Mouse (Mus musculus) T-helper 1 cell (primary cell): ENCODE results near the gene Irgq.
"Not testable (repeated sequence)": the region's sequence is repeated elsewhere in the genome, so short reads cannot be mapped to it uniquely, and the experiment has no call there.

ENCODE experiments used
- in situ Hi-C: fragments of 300-600 bp; cut with MboI, MseI; formaldehyde crosslinking; loops from one replicate; pipeline ENCODE4 v1.15.1; 2025; ENCODE audit warnings: high pct_unique_total_duplicates

The Irgq gene

DNA sequence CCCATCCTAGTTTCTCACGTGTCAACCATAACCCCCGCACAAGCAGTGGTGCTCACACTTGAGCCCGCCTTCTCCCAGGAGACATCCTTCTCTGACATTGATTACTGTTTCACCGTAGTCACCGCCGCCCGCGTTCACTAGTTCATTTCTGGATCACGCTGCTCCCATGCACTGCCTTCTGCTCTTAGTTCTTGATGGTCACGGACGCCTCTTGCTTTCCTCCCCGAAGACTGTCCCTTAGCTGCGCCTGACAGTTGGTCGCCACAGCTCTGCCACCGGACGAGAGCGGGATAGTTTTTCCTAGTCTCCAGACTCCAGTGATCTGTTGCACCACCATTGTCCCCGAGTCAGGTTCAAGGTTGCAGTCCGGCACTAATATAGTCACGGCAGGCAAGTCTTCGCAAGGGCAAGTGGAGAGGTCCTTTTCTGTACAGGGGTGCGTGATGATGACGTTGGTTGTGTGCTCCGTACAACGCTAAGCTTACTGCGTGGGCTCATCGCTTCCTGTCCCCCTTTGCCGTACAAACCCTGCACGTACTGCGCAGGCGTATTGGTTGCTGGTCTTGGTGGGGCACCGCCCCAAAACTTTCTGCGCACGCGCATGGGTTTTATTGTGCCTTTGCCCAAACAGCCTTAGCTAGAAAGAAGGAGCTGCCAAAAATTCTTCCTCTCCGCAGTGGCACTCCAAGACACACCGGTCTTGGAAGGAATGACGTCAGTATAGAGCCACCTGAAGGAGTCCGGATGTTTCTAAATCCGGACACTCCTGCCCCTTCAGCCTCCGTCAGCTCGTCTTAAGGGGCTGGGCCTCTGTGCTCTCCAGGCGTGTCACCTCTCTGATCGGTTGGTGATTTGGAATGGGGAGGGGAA lies at the start of gene Irgq:
Irgq (plus strand) TSS at position 628 of the 870 bp plus-strand sequence.
- in situ Hi-C loops = no loop called here

DNA sequence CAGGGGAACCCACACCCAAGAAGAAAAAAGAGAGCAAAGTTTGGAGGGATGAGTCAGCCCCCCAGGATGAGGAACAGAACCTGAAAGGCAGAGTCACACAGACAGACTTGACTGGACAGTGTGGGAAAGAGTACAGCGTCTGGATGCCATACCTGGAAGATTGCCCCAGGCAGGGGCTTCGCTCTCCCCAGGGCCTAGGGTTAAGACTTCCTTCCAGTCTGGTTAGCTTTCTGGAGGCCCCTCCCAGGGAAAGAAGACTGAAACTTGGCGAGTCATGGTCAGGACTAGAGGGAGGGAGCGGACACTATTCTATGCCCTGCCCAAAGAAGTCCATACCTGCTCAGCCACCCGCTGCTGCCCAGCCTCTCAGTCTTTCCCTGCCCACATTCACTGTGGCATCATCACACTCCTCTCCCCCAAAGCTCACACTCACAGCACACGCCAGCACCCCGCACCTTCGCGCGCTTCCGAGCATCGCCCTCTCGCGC lies 49.5 kb upstream of the Irgq start:
- in situ Hi-C loops = no loop called here

DNA sequence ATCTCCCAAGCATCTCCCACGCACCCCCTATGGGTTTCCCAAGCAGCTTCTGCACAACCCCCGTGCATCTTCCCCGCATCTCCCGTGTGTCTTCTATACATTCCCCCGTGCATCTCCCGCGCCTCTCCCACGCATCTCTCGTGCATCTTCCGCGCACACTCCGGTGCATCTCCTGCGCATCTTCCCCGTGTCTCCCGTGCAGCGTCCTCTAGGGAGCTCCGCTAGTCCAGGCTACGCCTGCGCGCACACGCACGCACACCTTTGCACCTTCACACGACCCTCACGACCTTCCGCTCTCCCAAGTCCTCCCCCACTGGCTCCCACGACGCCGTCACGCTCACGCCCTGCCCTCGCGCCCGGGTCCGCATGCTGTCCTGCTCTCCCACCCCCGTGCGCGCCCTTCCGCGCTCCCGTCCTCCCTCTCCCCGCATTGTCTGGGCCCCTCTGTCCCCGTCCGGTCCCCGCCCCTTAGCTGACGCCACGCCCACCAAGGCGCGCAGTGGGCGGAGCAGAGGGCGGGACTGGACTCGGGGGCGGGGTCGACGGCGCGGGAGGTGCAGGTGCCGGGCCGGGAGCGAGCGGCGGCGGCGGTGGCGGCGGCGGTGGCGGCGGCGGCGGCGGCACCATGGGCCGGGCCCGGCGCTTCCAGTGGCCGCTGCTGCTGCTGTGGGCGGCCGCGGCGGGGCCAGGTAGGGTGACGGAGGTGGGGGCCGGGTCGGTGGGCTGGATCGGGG lies 48.8 kb upstream of the Irgq start, which contains the start of gene Cadm4:
Cadm4 (plus strand) TSS at position 550 of the 734 bp plus-strand sequence.
- in situ Hi-C loops = no loop called here

DNA sequence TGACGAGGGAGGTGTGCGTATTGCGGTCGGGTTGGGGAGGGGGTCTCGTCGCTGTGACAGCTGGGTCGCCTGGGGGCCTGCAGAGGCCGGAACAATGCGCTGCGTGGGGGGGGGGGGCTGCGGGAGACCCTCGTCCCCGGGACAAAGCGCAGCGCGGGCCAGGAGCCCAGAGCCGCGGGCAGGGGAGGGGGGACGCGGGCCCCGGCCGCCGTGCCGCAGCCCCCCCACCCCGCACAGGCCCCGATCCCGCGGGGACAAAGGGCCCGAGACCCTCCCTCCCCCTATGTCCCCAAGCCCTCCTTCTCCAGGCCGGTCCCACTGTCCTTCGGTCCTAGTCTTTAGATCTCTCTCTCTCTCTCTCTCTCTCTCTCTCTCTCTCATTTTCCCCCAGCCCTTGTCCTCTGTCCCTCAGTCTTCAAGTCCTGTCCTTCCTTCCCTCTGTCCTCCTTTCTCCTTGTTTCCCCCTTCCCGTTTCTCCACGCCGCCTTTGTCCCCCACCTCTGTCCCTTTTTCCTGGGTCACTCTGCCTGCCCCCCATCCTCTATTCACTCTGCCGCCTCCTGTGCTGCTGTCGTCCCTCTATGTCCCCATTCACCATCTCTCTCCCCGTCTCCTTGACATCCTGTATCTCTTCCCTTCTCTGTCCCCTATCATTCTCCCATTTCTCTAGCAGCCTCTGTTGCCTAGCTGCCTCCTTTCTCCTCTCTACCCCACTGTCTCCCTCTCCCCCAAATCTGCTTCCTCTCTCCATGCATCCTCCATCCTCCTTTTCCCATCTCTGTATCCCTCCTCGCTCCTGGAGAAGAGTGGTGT lies 48.1 kb upstream of the Irgq start:
- in situ Hi-C loops = no loop called here

DNA sequence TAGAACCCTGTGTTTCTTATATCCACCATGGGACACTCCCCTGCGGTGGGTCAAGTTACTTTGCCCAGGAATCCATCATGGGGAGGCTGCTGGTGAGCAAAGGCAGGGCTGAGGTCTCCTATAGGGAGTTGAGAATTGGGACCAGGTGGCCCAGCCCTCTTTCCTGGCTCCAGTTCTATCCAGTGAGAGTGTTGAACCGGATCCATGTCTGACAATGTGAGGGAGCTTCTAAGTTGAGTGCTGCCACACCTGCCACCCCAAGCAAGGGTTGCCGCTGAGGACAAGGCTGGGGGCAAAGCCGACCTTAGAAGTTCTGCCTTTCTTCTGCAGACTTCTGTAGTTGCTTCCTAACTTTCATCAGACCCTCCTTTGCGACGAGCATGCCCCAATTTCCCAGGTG lies 47.2 kb upstream of the Irgq start:
- in situ Hi-C loops = not testable (repeated sequence)

DNA sequence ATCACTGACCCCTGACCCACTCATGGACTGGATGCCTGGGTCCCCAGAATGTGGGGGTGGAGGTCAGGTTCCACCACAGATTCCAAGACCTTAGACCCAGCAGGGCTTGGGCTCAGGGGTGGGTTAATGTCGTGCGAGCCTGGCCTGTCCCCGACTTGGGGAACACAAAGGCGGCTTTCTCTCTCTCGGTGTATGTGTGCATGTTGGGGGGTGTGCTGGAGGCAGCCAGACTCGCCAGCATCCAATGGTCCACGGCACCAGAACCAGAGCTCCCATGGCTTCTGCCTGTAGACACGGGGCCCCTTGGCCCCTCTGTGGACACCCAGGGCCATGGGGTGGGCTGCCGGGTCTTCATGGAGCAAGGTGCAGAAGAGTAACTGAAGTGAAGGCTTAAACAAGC lies 45.0 kb upstream of the Irgq start:
- in situ Hi-C loops = no loop called here

DNA sequence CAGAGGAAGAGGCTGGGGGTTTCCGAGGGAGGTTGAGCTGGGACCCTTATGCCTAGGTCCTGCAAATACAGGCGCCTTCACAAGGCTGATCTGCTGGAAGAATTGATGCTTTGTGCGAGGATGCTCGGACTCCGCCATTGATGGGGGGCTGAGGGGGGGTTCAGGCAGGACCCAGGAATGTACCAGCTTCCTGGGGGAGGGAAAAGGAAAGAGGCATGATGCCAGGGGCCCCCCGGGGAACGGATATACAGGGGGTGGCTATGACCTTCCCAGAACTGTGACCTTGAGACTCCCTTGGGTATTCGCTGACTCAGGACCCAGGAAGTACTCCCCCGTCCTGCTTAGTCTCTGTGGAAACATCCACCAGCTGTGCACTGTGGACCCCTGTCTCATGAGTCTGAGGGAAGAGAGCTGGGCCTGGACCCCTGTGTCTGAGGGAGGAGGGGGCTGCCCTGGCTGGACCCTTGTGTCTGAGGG lies 43.8 kb upstream of the Irgq start:
- in situ Hi-C loops = no loop called here

DNA sequence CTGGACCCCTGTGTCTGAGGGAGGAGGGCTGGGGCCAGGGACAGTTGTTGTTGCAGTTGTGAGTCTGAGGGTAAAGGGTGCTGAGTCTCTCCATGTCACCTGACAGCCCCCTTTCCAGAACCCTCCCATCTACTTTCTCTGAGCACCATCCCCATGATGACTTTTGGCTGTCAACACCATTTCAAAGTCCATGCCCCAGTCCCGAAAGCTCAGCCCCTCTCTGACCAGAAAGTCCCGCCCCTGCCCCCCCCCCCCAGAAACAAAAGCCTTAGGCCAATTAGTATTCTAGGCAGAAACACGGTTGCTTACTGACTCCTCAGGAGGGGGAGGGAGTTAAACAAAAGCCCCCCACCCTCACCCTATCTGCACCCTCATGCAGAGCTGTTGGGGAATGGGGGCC lies 43.1 kb upstream of the Irgq start:
- in situ Hi-C loops = no loop called here

DNA sequence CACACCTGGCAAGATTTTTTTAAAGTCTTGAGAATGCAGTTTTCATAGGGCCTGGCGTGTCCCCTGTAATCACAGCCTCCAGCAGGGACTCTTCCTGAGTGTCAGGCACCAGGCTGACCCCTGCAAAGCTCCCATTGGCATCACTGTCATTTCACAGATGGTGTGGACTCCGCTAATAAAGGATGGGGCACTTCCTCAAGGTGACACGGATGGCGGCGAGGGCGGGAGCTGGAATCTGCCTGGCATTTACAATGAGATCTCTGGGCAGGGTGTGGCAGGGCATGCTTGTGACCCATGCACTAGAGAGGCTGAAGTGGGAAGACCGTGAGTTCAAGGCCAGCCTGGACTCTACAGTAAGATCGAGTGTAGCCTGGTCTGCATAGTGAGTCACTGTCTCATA lies 42.2 kb upstream of the Irgq start:
- in situ Hi-C loops = no loop called here

DNA sequence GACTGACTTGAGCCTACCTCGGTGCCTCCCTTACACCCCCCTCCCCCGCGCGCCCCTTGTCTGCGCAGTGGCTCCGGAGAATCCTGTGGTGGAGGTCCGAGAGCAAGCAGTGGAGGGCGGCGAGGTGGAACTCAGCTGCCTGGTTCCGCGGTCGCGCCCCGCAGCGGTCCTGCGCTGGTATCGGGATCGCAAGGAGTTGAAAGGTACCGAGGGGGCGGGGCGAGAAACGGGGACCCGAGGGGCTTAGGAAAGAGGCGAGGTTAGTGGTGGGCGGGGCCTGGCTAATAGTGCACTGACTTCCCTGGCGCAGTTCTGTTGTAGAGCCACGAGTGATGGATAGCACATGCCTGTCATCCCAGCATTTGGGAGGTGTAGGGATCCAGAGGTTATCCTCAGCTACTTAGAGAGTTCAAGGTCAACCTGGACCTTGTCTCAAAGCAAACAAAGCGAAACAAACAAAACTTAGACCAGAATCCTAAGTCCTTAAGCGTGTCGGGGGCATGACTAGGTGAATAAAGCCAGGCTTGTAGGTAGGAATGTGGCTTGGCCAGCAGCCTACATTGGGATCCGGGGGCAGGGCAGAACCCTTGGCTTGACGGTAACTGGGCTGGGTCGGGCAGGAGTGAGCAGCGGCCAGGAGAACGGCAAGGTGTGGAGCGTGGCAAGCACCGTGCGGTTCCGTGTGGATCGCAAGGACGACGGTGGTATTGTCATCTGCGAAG lies 30.5 kb upstream of the Irgq start:
- in situ Hi-C loops = no loop called here

DNA sequence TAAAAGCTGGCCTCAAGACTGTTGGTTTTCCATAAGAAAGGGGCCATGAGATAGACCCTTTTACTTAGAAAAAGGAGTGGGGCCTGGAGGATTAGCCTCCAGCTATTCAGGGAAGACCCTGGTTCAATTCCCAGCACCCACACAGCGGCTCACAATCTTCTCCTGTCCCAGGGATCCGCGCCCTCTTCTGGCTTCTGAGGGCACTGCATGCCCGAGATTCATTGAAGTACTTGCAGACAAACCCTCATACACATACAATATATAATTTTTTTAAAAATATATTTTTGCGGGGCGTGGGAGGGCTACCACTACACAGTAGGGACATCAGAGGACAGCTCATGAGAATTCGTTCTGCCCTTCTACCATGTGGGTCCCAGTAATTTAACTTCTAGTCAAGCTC lies 29.6 kb upstream of the Irgq start:
- in situ Hi-C loops = no loop called here

DNA sequence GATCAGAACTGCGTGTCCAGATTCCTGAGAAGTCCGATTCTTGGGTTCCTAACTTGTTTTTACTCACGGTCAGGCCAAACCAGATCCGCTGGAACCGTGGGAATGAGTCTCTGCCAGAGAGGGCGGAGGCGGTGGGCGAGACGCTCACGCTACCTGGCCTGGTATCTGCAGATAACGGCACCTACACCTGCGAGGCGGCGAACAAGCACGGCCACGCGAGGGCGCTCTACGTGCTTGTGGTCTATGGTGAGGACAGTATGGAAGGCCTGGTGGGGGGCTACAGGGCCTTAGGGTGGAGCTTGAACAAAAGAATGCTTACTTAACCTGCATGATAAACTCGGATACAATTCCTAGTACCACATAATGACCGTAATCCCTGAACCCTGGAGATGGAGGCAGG lies 29.0 kb upstream of the Irgq start:
- in situ Hi-C loops = no loop called here

DNA sequence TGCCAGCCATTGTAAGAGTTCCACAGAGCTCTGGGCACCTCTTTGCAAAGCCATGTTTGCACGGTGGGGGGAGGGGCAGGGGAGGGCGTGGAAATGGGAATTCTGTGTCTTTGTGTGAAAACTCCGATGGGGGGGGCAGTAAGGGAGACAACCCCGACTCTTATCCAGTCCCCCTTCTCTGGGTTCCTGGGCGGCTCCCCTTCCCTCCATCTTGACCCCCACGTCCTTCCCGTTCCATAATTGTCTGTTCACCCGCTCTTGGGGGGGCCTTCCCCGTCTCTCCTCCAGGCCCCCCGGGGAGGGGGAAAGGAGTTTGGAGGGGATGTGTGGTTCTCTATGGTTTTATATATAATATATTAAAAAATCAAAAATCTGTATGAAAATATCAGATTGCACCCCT lies 26.5 kb upstream of the Irgq start:
- in situ Hi-C loops = no loop called here

DNA sequence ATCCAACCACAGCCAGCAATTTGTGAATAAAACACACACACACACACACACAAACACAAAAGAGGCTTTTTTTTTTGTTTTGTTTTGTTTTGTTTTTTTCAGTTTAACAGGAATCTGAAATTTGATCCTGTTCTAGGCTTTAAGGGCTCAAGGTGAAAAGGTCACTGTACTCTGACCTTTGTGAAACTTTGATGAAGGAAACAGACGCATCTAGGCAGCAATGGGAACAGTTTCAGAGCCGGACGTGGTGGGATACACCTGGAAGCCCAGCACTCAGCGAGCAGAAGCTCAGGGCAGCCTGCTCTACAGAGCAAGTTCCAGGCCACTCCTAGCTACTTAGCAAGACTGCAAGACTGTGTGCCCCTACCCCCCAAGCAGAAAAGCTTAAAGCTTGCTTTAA lies 25.6 kb upstream of the Irgq start:
- in situ Hi-C loops = no loop called here

DNA sequence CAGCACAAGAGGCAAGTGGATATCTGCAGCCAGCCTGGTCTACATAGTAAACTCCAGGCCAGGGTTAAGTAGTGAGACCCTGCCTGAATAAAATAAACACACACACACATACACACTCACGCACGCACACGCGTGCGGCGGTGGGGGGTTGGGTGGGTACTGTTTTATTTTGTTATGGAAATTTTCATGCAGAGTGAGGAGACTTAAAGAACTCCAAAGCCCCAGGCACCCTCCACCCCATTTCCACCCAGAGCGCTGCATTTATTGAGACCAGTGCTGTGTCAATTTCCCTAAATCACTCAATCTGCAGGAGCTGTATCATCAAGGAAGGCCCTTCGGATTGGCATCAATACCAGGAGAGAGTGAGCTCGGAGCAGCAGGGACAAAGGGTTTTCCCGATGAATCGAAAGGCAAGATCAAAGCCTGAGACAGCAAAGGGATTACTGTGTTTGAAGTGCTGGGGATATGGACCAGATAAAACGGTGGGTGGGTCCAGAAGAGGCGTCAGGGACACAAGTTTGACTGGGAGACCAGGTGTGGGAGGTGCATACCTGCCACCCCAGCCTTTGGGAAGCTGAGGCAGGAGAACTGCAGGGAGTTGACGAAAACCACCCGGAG lies 24.9 kb upstream of the Irgq start:
- in situ Hi-C loops = no loop called here

DNA sequence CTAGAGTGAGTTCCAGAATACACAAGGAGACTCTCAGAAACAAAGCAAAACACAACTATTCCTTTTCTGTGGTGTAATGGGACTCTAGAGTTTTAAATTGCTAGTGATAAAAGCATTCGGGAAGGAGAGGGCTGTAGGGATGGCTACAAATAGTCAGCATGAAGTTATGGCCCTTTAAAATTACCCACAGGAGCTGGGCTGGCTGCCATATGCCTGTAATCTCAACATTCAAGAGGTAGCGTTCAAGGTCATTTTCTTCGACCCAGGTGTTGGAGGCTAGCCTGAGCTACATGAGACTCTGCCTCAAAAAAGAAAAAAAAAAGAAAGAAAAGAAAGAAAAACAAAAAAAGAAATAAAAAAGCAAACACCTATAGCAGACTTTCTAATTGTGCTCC lies 24.4 kb upstream of the Irgq start:
- in situ Hi-C loops = no loop called here

DNA sequence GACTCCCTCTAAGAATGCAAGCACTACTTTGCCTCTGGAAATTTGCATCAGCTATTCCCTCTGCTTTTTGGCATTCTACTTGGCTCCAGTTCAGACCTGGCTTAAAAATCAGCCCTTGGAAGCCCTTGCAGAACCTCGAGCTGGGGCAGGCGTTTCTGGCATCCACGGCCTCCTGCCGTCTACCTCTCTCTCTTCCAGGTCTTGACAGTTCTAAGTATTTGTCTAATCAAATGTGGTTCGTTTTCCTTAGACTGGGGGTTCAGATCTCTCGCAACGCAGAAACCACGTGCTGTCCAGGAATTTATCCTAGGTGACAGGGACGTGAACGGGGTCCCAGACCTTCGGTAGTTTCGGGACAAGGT lies 24.0 kb upstream of the Irgq start:
- in situ Hi-C loops = no loop called here

DNA sequence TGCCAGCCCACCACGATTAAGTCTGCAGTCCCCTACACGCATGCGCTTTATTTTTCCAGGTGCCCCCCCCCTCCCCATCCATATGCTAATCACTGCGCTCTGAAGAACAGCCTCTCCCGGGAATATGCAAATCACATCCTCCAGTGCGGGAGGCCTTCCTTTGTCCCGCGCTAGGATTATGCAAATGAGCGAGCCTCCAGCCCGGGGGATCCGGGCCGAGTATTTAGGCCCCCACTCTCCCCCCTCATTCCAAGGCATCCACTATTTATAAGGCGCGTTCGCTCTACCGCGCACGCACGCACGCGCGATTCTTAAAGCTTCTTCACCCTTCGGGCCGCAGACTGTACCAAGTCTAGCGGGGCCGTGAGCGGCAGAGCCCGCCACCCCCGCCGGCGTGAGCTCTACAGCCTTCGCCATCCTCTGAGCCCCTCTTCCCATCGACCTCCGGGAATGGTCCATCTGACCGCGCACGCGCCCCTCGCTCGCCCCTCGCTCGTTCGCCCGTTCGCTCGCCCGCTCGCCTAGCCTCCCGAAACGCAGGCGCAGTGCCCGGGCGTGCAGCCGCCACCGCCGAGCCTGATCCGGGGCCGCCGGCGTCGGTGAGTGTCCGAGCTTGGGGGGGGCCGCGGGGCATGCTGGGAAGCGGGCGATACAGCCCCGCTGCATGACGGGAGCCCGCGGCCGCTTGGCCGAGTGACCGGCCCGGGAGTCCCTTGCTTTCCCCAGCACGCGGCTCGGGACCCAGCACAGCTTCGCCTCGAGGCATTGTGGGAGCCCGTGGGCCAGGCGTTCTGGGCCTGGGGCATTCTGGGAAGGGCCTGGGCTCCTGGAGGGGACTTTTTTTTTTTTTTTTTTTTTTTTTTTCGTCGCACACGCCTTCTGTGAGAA lies 23.4 kb upstream of the Irgq start, which contains the start of gene Zfp428:
Zfp428 (plus strand) TSS at position 169 of the 888 bp plus-strand sequence.
- in situ Hi-C loops = no loop called here

DNA sequence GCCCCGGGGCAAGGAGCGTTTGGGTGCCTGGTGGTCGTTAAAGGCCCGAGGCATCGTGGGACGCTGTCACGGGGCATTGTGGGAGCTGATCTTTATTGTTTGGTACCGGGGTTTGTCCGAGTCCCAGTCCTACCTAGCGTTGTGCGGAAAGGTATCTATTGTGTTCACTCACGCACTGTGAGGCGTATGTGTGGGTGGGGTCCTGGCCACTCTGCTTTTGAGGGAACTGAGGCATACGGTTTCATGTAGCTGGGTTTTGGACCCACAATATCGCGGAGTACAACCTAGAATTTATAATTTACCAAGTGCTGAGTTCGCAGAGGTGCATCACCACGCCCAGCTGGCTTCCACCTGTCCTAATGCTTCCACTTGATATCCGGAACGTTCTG lies 22.8 kb upstream of the Irgq start:
- in situ Hi-C loops = no loop called here

DNA sequence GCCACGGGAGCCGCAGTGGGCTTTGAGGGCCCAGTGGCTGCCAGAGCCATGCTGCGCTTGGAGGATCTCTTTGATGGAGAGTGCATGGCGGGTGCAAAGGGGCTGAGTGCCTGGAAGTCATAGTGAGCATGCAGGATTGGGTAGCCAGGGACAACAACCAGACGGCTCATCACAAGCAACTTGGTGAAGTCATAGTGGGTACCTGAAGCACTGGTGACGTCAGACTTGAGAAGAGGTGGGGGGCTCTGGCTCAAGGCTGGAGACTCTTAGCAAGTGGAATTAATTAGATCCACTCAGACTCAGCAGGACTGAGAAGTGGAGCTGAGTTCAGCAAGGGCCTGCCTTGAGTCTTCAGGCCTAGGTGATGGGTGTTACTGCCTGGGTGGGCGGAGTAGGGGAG lies 18.1 kb upstream of the Irgq start, which contains the start of gene AC161166.1:
AC161166.1 (minus strand) TSS at position 101 of the 400 bp plus-strand sequence.
- in situ Hi-C loops = no loop called here
